Mouse (Mus musculus) ovary, adult 18-20 months (tissue): ENCODE data around the gene Krt33a.

Experiments
- DNase-seq: peaks from one replicate; pipeline ENCODE4 v3.0.0; 2022; ENCODE audit warnings: low spot score, mixed read lengths

Gene Krt33a

GRCm38 (mm10) chr11:99986180-99986647 lies 29.8 kb downstream of the Krt33a start, which contains the start of gene Krtap16-1:
Krtap16-1 (minus strand) TSS chr11:99986597.
- no peak for DNase-seq

GRCm38 (mm10) chr11:99985291-99986092 lies 30.5 kb downstream of the Krt33a start:
- no peak for DNase-seq

DNA sequence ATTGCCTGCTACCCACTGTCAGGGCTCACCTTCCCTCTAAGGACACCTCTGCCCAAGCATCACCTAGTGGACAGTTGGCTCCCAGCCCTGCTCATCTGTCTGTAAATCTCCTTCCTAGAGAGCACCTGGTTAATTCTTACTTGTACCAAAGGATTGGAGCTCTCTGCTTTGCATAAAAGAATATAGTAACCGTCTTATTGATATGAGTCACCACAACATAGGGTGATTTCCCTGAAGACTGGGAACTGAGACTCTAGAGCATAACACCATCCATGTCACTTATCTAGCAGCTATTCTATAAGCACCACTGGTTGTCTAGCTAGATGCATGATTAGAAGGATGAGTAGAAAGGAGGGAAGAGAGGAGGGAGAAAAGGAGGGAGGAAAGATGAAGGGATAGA lies 32.6 kb downstream of the Krt33a start:
- DNase-seq: no peak

DNA sequence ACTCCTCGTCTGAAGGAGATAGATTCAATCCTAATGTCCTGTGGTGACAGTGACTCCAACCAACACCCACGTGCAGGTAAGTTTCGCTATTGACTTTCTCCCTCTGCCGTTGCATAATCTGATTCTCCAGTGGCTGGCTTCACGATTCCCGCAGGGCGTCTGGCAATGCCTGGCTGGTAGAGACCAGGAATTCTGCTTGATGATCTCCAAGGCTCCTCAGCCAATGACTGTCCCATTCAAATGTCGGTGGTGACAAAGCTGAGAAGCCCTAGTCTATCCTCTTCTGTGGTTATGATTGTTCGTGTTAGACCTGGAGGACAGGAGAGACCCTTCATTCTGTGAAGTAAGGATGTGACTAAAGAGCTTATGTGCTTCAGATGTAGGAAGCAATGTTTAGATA lies 33.3 kb downstream of the Krt33a start:
- no peak for DNase-seq

- DNase-seq: no peak
Measured at GRCm38 (mm10) chr11:99978953-99979352, 37.1 kb downstream of the Krt33a start, which contains the start of gene Krtap29-1. Krtap29-1 (minus strand) TSS chr11:99979053.

DNA sequence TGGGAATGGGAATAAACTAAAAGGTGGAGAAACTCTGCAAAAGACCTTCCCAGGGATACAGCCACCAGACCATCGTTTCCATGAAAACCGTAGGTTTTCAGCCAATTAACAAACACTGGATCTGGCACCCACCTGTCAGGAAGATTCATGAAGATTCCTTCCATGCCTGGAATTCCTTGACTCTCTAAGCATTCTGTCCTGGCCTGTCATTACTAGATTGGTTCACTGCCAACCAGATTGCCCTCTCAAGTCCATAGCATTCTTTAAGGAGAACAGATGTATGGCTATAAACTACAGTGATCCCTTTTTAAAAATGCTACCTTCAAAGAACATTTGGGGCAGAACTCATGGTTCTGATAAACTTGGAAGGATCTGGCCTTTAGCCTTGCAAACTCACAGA lies 50.1 kb downstream of the Krt33a start:
- no peak for DNase-seq

DNA sequence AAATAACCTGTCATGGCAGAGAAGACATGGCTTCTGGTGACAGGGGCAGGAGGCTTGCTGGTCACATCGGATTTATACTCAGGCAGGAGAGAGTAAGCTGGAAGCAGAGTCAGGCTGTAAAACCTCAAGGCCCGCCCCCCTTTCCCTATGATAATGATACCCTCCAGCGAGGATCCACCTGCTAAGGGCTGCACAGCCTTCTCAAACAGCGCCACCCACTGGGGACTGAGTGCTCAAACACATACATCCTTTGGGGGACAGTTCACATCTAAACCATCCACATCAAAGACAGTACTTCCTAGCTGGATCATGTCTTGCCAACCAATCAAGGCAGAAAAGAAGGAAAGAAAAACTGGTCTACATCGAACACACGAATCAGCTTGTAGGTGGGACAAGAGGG lies 51.8 kb downstream of the Krt33a start:
- no peak for DNase-seq
